Mouse (Mus musculus) stomach, postnatal 0 days (tissue): Measurements from ENCODE around the gene Map3k14.

Experiments
- CTCF ChIP-seq: IDR thresholded peaks from 2 replicates; pipeline ENCODE4 v1.5.1; 2016; ENCODE audit warnings: antibody characterized with exemption, low read depth, mild to moderate bottlenecking, moderate library complexity
- EP300 ChIP-seq: optimal IDR thresholded peaks from 2 replicates; pipeline ENCODE3; 2016; ENCODE audit warnings: antibody characterized with exemption

DNA sequence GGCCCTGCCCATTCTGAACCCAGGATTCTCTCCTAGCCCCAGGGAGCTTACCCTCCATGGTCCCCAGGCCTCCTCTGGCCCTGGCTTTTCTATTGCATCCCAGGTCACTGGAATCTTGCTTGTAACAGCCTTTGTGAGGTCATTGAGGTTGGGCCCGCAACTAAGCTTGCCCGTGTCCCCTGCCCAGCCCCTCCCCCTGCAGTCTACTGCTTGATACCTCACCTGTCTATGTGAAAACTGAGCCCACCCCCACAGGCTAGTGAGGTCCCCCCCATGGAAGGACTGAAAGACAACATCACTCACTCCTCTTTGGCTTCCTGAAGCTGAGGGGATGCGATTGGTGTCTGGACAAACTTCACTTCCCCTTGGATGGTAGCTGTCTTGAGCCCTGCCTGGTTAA is 58.8 kb downstream of the Map3k14 start, which contains the start of gene 1700023F06Rik:
- TF ChIP-seq CTCF: no peak
- TF ChIP-seq EP300: no peak
